Mouse (Mus musculus) right cerebral cortex, postnatal 25 days (tissue): ENCODE data around the gene 2310011J03Rik.
A peak's percentile ranks its signal among the peaks of the same experiment; 100 is the strongest.

Source experiments
- DNase-seq: peaks from one replicate; pipeline ENCODE4 v3.0.0; 2022

Gene 2310011J03Rik

DNA sequence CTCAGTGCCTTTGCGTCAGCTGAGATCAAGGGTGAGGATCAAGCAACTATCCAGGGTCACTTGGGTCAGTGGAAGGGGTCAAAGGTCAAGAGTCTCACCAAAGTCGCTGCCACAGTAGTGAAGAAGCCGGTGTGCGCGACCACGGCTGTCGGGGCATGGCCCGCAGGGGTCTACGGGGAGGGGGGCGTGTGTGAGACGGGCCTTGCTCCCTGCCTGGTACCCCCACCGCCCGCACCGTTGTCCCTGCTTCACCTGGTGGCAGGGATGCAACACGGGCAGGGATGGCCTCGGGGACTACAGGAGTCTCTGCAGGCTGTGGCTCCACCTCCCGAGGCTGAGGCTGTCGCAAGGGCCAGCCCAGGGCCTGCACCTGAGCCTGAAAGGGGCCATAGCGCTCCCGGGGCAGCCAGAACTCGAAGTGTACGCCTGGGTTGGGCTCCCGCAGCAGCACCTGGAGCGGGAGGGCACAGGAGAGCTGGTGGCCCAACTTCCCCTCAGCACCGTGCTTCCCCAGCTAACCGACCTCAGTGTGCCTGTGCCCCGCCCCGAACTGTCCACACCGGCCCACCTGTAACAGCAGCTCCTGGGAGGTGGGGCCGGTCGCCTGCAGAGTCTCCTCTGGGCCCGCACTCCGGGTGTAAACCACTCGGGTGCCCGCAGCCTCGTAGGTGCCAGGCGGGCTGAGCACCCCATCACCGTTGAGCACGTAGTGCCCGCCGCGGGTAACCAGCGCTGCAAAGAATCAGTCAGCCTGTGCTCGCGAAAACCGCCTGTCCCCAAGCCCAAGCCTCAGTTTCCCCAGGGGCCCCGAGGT, 21.4 kb upstream of the 2310011J03Rik start:
- no peak for DNase-seq

DNA sequence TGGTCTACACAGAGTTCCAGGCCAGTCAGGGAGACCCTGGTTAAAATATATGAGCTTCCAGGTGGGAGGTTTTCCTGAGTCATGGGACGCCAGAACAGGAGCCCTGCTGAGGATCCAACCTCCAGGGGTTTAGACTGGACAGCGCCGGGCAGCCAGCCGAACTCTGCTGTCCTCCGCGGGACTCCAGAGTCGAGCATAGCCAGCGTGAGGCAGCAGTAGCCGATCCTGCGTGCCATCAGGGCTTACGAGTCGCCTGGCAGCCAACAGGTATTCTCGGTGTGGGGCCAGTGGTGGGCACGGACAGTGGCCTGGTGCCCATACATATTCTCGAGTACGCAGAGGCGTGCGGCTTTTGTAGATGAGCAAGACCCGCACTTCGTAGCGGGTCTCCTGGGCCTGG, 20.7 kb upstream of the 2310011J03Rik start:
- no peak for DNase-seq

- DNase-seq: peak; percentile 77
Measured at GRCm38 (mm10) chr10:80339941-80340750, 19.8 kb upstream of the 2310011J03Rik start.

DNA sequence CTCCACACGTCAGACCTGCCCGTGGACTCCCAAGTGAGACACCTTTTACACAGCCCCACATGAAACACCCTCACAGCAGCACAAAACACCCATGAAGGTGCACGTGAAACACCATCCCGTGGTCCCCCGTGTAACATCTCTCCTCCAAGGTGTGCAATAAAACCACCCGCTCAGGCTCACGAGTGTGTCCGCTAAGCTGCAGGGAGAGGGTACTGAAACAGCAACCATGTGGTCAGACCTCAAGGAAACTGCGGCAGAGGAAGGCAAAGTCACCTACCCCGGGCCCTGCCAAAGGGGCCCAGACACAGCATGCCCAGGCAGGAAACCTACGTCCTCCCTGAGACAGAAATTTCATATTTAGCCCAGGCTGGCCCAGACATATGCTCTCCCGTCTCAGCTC, 15.9 kb upstream of the 2310011J03Rik start:
- no peak for DNase-seq

DNA sequence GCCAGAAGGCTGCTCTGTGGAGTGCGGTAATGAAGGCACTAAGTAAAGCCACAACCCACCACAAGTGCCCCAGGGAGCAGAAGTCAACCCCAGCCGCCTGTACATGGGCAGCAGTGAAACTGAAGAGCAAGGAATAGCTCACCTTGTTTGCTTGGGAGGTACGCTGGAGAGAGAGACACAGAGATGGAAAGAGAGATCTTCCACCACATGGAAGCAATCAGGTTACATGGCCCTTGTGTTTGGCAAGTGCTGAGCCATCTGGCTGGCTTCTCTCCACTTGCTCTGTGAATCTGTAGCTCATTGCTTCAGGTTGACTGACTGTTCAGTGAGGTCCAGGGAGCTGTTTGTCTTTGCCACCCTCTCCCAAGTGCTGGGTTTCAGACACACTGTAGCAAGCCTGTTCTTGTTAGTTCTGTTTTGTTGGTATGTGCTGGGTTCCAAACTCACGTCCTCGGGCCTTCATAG, 12.2 kb upstream of the 2310011J03Rik start:
- DNase-seq: no peak

DNA sequence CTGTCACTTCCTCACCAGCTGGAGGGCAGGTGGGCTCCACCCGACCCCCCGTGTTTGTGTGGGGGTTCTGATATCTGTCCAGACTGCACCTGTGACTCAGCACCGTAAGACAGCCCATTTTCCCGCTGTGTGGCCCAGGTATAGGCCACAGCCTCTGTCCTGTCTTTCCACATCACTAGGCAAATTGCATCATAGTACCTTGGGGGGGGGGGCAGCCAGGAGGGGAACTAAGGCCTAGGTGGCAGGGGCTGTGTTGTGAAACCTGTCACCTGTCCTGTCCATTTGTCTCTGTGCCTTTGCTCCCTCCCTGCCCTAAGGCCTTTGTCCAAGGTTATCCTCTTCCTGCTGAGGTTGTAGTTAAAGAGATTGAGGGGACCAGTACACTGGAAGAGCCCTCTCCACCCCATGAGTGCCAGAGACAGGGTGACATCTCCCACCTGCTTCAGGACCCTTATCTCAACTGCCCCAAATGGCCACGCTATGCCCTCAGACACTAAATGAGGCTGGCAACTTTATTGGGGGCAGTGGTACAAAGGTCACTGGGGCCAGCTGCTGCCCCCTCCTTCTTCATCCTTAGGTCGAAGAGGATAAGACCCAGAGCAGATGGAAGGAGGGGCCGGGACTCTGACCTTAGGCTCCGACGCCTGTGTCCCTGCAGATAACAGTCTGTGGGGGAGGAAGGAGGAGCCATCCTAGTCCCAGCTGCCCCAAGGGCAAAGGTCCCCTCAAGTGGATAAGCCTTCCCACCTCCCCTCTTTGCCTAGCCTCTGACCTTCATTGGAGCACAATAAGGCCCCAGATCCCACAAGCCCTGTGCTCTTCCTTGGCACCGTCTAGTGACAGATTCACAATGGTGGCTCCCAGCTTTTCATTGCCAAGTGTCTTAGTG, 11.5 kb upstream of the 2310011J03Rik start:
- no peak for DNase-seq

- no peak for DNase-seq
Measured at GRCm38 (mm10) chr10:80330888-80331287, 10.6 kb upstream of the 2310011J03Rik start.

- no peak for DNase-seq
Measured at GRCm38 (mm10) chr10:80330084-80330483, 9.7 kb upstream of the 2310011J03Rik start.

- DNase-seq: peak; percentile 93
Measured at GRCm38 (mm10) chr10:80329273-80330081, 9.1 kb upstream of the 2310011J03Rik start, which contains the start of the genes Pcsk4 and Reep6. Pcsk4 (minus strand) TSS chr10:80329498. Reep6 (plus strand) TSS chr10:80329953.

GRCm38 (mm10) chr10:80325045-80325444, 4.7 kb upstream of the 2310011J03Rik start:
- no peak for DNase-seq

GRCm38 (mm10) chr10:80324120-80325037, 4.0 kb upstream of the 2310011J03Rik start:
- DNase-seq: no peak

- DNase-seq: no peak
Measured at GRCm38 (mm10) chr10:80323261-80324119, 3.2 kb upstream of the 2310011J03Rik start.

DNA sequence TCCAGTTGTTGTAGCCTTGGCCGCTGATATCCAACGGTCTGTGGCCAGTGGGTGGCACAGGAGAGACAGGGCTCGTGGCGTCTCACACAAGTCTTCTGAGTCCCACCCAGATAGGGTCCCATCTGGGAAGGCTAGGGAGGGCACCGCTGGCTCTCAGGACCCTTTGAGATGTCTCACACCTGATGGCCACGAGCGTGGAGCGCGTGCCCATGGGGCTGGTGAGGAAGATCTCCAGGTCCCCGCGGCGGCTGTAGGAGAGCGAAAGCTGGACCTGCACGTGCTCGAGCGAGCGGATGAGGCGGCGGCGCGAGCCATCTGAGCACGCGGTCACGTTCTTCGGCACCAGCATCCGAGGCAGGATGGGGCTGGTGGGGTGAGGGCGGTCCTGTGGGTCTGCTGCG, 2.5 kb upstream of the 2310011J03Rik start:
- no peak for DNase-seq

DNA sequence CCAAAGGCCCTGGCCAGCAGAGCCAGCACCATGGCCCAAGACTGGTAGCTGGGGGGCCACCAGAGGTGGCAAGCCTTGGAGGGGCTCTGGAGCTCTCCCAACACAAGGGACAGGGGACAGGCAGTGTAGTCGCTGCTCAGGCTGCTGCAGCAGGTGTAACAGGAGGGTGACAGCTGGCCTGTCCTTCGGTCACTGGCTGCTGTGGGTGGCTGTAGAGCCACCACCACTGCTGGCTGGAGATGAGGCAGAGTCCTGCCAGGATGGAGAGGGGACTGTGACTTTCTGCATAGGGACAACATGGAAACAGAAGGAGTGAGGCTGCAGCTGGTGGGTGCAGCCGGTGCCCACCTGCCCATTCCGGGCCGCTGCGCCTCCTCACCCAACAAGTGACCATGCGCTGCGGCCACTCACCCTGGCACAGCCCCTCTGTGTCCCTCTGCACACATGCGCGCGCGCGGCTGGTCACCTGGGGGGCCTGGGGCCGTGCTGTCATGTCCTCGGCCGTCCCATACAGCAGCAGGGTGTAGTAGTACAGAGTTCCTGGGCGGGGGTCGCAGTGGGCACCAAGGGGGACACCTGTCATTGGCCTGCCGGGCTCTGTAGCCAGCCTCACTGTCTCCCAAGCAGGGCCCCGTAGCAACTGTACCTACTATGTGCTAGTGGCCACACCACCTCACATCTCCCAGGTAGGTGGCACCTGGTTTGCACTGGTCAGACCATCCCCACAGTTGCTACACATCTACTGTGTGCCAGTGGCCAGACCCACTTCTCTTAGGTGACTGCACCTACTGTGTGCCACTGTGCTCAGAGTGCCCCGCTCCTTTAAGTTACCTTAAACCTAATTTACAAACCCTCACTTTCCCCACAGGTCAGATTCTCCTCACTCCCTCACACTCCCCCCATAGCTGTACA, 1.6 kb upstream of the 2310011J03Rik start:
- DNase-seq: no peak

DNA sequence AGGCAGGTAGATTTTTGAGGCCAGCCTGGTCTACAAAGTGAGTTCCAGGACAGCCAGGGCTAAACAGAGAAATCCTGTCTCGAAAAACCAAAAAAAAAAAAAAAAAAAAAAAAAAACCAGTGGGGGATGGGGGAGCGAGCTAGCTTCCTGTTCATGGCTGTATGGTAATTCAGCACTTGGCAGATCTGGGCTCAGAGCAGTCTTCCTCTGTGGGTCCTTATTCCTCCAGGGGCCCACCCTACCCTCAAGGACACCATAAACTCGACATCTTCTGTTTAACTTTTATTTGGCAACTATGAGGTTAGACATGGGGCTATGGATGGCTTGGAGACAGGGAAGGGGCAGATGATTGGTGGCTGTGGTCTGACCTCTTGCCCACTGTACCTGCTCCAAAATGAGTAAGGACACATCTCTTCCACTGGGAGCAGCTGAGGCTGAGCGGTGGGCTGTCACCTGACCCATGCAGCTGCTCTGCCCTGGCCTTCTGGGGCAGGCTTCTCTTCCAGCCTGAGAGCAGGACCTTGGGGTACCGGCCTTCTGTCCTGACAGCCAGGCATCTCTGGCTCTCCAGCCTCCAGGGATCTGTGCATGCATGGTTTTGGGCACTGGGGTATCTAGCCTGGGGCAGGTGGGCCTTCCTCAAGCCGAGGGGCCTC, 805 bp upstream of the 2310011J03Rik start:
- no peak for DNase-seq

DNA sequence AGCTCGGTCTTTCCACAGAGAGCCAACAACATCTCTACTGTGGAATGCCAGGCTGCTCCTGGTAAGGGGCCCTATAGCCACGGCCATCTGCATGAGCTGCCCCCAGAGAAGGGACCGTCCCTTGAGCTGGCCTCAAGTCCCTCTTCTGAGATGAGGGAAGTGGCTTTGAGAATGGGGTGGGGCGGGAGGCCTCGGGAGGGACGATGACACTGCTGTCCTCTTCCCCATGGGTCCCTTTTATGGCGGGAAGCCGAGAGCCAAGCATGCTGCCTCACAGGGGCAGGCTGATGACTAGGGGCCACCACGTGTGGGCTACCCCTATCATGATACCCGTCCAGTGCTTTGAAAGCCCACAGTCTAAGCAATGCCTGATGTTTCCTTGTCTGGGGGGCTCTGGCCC, 3.3 kb downstream of the 2310011J03Rik start:
- DNase-seq: no peak

- DNase-seq: no peak
Measured at GRCm38 (mm10) chr10:80316359-80316781, 4.0 kb downstream of the 2310011J03Rik start.

- DNase-seq: no peak
Measured at GRCm38 (mm10) chr10:80315315-80315714, 5.0 kb downstream of the 2310011J03Rik start.
